Mouse (Mus musculus): ENCODE results near the gene Rag1. TPM values are rescaled to one million over a fixed set of nuclear protein-coding genes. Genes with fewer than 3 reads are reported as not detected.

The Rag1 gene
- 321 and 562 TPM in 2 replicates for polyA plus RNA-seq (2012; ENCODE audit: insufficient read depth, insufficient read length, low replicate concordance, missing spikeins)

DNA sequence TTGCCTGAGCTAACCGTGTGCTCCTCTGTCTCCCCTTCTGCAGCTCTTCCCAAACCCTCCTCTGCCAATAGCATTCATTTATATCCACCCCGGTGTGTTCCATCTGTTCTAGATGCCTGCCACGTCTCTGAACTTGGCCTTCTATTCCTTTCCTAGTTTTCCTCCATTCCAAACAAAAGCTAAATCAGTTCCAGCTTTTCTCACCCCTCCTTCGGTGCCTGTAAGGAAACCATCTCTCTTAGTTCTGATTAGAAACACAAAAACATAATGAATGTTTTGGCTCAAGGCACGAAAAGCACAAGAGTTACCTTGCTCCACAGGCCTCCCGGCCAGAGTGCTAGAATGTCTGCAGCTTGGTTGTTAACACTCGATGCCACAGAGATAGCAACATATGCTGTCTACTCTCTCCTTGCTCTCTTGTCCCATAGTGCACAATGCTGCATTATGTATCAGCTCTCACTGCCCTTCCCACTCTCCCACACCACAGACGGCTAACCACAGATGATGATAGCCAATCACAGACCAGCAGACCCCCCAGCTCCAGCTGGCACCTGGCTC is at the start of gene Rag1, which contains the start of gene B230118H07Rik:
Gene Rag1, minus strand, starts transcription at position 388 of the 558 bp plus-strand sequence.
Gene B230118H07Rik, minus strand, starts transcription at position 419 of the 558 bp plus-strand sequence.
- TF ChIP-seq POLR2A (IDR thresholded peaks at IDR 0.05; ENCODE audit: insufficient read depth, low read depth, low read length) (no peak), CTCF (IDR thresholded peaks at IDR 0.05; ENCODE audit: insufficient read depth, low read depth, low read length) (no peak)

GRCm38 (mm10) chr2:101695584-101695983 is 46.3 kb upstream of the Rag1 start:
- TF ChIP-seq POLR2A (IDR thresholded peaks at IDR 0.05; ENCODE audit: insufficient read depth, low read depth, low read length) (no peak), CTCF (IDR thresholded peaks at IDR 0.05; ENCODE audit: insufficient read depth, low read depth, low read length) (no peak)
- H3K27ac ChIP-seq (ENCODE audit: insufficient read depth, low read depth, low read length): no peak overlapping the region
- H3K4me3 ChIP-seq (ENCODE audit: insufficient read depth, low read depth, low read length): no peak overlapping the region
- H3K4me1 ChIP-seq (ENCODE audit: control insufficient read depth, insufficient read depth, low read length): no peaks in the 10 kb centered on the region; the same call in 1 of the 2 replicates
- 88% methylated on average over 7 of the region's 7 CpGs for WGBS

More for the DNA sequence above, at the start of gene Rag1, which contains the start of gene B230118H07Rik:
- no peaks in the 10 kb centered on the region for H3K4me1 ChIP-seq (ENCODE audit: control insufficient read depth, insufficient read depth, low read length)
- H3K27ac ChIP-seq (ENCODE audit: insufficient read depth, low read depth, low read length): no peak within 1 kb of the TSS
- 43% methylated on average over 8 of the region's 8 CpGs for WGBS
- no peak within 1 kb of the TSS for H3K4me3 ChIP-seq (ENCODE audit: insufficient read depth, low read depth, low read length)

- no peak for TF ChIP-seq CTCF (IDR thresholded peaks at IDR 0.05; ENCODE audit: insufficient read depth, low read depth, low read length)
- no peak for TF ChIP-seq POLR2A (IDR thresholded peaks at IDR 0.05; ENCODE audit: insufficient read depth, low read depth, low read length)
- Histone ChIP-seq H3K4me3 (ENCODE audit: insufficient read depth, low read depth, low read length) (no peak overlapping the region), H3K27ac (ENCODE audit: insufficient read depth, low read depth, low read length) (no peak overlapping the region), H3K4me1 (ENCODE audit: control insufficient read depth, insufficient read depth, low read length) (no peaks in the 10 kb centered on the region; the same call in 1 of the 2 replicates)
- 43% methylated on average over 5 of the region's 5 CpGs for WGBS
Measured at GRCm38 (mm10) chr2:101693577-101694215, 44.4 kb upstream of the Rag1 start.

GRCm38 (mm10) chr2:101693043-101693442 is 43.7 kb upstream of the Rag1 start:
- H3K4me1 ChIP-seq (ENCODE audit: control insufficient read depth, insufficient read depth, low read length): no peaks in the 10 kb centered on the region; the same call in 1 of the 2 replicates
- WGBS: 50% methylated on average over 4 of the region's 4 CpGs
- H3K27ac ChIP-seq (ENCODE audit: insufficient read depth, low read depth, low read length): no peak overlapping the region
- H3K4me3 ChIP-seq (ENCODE audit: insufficient read depth, low read depth, low read length): no peak overlapping the region
- TF ChIP-seq CTCF (IDR thresholded peaks at IDR 0.05; ENCODE audit: insufficient read depth, low read depth, low read length) (no peak), POLR2A (IDR thresholded peaks at IDR 0.05; ENCODE audit: insufficient read depth, low read depth, low read length) (no peak)

GRCm38 (mm10) chr2:101690252-101690827 is 41.0 kb upstream of the Rag1 start:
- Histone ChIP-seq H3K27ac (ENCODE audit: insufficient read depth, low read depth, low read length) (no peak overlapping the region), H3K4me1 (ENCODE audit: control insufficient read depth, insufficient read depth, low read length) (no peaks in the 10 kb centered on the region; the same call in 1 of the 2 replicates), H3K4me3 (ENCODE audit: insufficient read depth, low read depth, low read length) (no peak overlapping the region)
- TF ChIP-seq CTCF (IDR thresholded peaks at IDR 0.05; ENCODE audit: insufficient read depth, low read depth, low read length): no peak
- no peak for TF ChIP-seq POLR2A (IDR thresholded peaks at IDR 0.05; ENCODE audit: insufficient read depth, low read depth, low read length)
- WGBS: 51% methylated on average over 9 of the region's 9 CpGs

DNA sequence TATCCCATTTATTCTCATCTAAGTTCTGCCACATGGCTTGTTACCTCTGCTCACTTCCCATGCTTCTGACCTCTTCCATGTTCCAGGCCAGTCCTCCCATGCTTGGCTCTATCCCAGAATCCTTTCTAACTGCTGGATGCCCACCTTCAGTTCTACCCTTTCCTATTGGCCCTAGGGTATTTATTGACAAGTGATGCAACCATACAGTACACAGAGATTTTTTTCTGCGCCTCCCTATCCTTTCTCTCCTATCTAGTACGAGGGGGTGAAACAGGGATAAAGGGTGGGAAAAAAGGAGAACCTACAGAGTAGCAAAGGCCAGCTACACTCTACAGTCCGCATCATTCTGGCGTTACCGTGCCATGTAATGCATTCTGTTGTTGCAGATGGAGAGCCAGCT is 38.7 kb upstream of the Rag1 start:
- H3K4me3 ChIP-seq (ENCODE audit: insufficient read depth, low read depth, low read length): no peak overlapping the region
- peaks cover 2% of the 10 kb centered on the region; the same call in 1 of the 2 replicates for H3K4me1 ChIP-seq (ENCODE audit: control insufficient read depth, insufficient read depth, low read length)
- no peak for TF ChIP-seq POLR2A (IDR thresholded peaks at IDR 0.05; ENCODE audit: insufficient read depth, low read depth, low read length)
- TF ChIP-seq CTCF (IDR thresholded peaks at IDR 0.05; ENCODE audit: insufficient read depth, low read depth, low read length): no peak
- 81% methylated on average over 5 of the region's 5 CpGs for WGBS
- no peak overlapping the region for H3K27ac ChIP-seq (ENCODE audit: insufficient read depth, low read depth, low read length)

DNA sequence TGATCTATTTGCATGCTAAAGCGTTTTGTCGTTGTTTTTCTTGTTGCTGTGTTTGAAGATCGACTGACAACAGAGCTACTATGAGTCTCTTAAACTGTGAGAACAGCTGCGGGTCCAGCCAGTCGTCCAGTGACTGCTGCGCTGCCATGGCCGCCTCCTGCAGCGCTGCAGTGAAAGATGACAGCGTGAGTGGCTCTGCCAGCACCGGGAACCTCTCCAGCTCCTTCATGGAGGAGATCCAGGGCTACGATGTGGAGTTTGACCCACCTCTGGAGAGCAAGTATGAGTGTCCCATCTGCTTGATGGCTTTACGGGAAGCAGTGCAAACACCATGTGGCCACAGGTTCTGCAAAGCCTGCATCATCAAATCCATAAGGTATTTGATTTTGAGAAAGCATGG is 35.1 kb upstream of the Rag1 start:
- WGBS: 50% methylated on average over 12 of the region's 12 CpGs
- Histone ChIP-seq H3K4me3 (ENCODE audit: insufficient read depth, low read depth, low read length) (no peak overlapping the region), H3K4me1 (ENCODE audit: control insufficient read depth, insufficient read depth, low read length) (peaks cover 2% of the 10 kb centered on the region; the same call in 1 of the 2 replicates), H3K27ac (ENCODE audit: insufficient read depth, low read depth, low read length) (no peak overlapping the region)
- TF ChIP-seq POLR2A (IDR thresholded peaks at IDR 0.05; ENCODE audit: insufficient read depth, low read depth, low read length): no peak
- TF ChIP-seq CTCF (IDR thresholded peaks at IDR 0.05; ENCODE audit: insufficient read depth, low read depth, low read length): no peak

DNA sequence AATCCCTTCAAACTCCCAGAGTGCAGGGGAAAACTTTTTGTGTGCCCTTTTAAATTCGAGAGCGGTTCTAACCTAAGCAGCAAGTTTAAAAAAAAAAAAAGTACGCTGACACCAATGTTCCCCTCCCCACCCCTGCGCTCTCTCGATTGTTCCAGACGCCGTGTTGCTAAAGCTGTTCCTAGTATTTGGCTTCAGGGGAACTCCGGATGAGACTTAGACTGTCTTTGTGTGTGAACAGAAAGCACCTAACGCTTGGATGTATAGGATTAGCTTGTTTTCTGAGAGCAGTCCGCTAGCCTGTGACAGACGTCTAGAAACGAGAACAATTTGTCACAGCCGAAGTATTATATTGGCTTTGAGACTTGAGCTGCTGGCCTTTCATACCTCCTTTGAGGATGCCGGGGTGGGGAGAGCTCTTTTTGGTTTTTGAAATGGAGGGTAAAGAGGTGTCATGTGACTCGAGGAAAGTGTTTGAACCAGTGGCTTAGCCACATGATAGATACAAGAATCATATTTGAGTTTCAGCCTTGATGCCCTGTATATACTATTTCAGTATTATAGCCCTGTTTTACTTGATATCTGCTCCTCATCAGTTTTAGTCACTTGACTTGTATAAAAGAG is 30.0 kb upstream of the Rag1 start:
- Histone ChIP-seq H3K4me3 (ENCODE audit: insufficient read depth, low read depth, low read length) (peak overlapping the region; percentile 96; the same call in 1 of the 2 replicates), H3K27ac (ENCODE audit: insufficient read depth, low read depth, low read length) (no peak overlapping the region), H3K4me1 (ENCODE audit: control insufficient read depth, insufficient read depth, low read length) (peaks cover under 1% of the 10 kb centered on the region; the same call in 1 of the 2 replicates)
- WGBS: 2% methylated on average over 15 of the region's 15 CpGs
- TF ChIP-seq CTCF (IDR thresholded peaks at IDR 0.05; ENCODE audit: insufficient read depth, low read depth, low read length) (no peak), POLR2A (IDR thresholded peaks at IDR 0.05; ENCODE audit: insufficient read depth, low read depth, low read length) (no peak)

Measured in olfactory bulb, adult 2 months (tissue).